Mouse (Mus musculus): ENCODE measurements around the gene Fbp2. TPM values are rescaled to one million over a fixed set of nuclear protein-coding genes. Genes with fewer than 3 reads are reported as not detected.
A peak's percentile ranks its signal among the peaks of the same experiment; 100 is the strongest.
"Not testable (repeated sequence)": the region's sequence is repeated elsewhere in the genome, so short reads cannot be mapped to it uniquely, and the experiment has no call there.

The Fbp2 gene
- polyA plus RNA-seq, 1 experiment from 2014 or later: 0.45 TPM

DNA sequence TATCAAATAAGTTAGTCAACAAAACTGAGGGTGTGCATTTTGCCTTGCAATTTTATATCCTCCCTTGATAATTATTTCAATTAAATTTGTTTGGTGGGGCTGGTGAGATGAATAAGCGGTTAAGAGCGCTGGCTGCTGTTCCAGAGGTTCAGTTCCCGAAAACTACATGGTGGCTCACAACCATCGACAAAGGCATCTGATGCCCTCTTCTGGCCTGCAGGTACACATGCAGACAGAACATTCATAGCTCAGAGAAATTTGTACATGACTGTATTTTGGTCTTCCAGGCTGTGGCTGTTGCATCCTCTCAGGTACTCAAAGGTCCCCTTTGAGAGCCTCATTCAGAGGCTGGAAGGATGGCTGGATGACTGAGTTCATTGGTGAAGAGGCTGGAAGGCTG is 1.8 kb upstream of the Fbp2 start:
- no peak overlapping the region for H3K27ac ChIP-seq

DNA sequence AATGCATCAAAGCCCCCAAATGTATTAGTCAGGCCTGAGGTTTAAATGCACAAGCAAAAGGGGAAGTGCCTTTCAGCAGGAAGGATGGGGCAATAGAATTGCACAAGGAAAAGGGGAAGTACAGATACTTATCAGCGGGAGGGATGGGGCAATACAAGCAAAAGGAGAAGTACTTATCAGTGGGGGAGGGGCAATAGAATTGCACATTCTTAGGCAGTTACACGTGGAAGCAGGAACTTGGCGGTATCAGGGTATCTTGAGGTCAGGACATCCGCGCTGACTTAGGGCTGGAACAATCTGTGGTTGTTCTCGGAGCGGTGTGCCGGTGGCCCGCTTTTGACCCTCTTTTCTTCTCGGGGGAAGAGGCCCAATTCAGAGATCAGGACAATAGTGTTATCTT is 1.0 kb upstream of the Fbp2 start:
- H3K4me1 ChIP-seq: peaks cover 13% of the 10 kb centered on the region; the same call in 1 of the 2 replicates
- not testable (repeated sequence) for H3K4me3 ChIP-seq; H3K36me3 ChIP-seq; H3K9me3 ChIP-seq; H3K27me3 ChIP-seq; ATAC-seq (ENCODE audit: insufficient number of reproducible peaks, insufficient read depth, low FRiP score, low TSS enrichment, low read depth); H3K4me2 ChIP-seq; H3K27ac ChIP-seq; H3K9ac ChIP-seq
- WGBS: 80% methylated on average over 10 of the region's 10 CpGs

More for the DNA sequence above, 1.8 kb upstream of the Fbp2 start:
- 88% methylated on average over 4 of the region's 4 CpGs for WGBS
- Histone ChIP-seq H3K36me3 (no peaks in the 10 kb centered on the region), H3K9me3 (no peaks in the 10 kb centered on the region; the same call in 1 of the 2 replicates), H3K9ac (no peak overlapping the region), H3K27me3 (no peaks in the 10 kb centered on the region), H3K4me2 (no peak overlapping the region), H3K4me1 (peaks cover 20% of the 10 kb centered on the region), H3K4me3 (no peak overlapping the region)
- no peak for ATAC-seq (ENCODE audit: insufficient number of reproducible peaks, insufficient read depth, low FRiP score, low TSS enrichment, low read depth)

DNA sequence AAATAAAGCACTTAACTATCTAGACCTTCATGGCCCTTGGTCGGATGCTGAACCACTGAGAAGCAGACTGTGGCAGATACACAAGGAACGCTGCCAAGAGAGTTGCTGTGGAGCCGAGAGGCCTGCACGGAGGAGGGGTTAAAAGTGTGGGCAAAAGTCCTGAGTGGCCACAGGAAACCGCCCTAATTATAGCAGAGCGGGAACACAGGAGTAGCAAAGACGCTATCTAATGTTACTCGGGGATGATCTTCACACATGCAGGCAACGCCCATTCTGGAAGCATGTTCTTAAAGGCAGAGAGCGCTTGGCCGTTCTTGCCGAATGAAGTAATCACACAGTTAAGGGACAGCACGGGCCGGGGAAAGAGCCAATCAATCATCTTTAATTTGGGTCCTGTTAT is 1.4 kb downstream of the Fbp2 start:
- H3K4me1 ChIP-seq: peaks cover 5% of the 10 kb centered on the region; the same call in 1 of the 2 replicates
- H3K9ac ChIP-seq: no peak overlapping the region
- H3K4me2 ChIP-seq: no peak overlapping the region
- H3K27me3 ChIP-seq: no peaks in the 10 kb centered on the region
- H3K4me3 ChIP-seq: no peak overlapping the region
- H3K9me3 ChIP-seq: no peaks in the 10 kb centered on the region; the same call in 1 of the 2 replicates
- WGBS: 87% methylated on average over 14 of the region's 14 CpGs
- H3K36me3 ChIP-seq: no peaks in the 10 kb centered on the region
- ATAC-seq (ENCODE audit: insufficient number of reproducible peaks, insufficient read depth, low FRiP score, low TSS enrichment, low read depth): no peak
- H3K27ac ChIP-seq: no peak overlapping the region

DNA sequence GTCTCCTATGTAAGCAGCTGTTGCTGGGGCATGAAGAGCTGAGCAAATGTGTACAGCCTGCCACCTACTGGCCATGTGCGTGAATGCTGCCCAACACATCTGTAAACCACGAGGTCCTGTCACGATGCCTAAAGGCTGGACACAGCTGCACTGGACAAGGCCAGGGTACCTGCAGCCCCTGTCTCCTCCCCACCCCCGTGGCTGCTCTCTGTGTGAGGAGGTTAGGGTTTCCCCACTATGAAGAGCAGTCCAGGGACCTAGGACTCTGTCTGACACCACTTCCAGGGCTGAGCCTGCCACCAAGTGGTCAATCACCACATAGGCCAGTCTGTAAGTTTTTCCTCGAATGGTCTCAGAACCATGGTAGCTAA is 1.9 kb downstream of the Fbp2 start:
- Histone ChIP-seq H3K4me2 (peak overlapping the region; percentile 49), H3K4me3 (peak overlapping the region; percentile 19), H3K27ac (no peak overlapping the region), H3K36me3 (no peaks in the 10 kb centered on the region), H3K9ac (no peak overlapping the region), H3K27me3 (no peaks in the 10 kb centered on the region), H3K9me3 (no peaks in the 10 kb centered on the region; the same call in 1 of the 2 replicates), H3K4me1 (peaks cover 5% of the 10 kb centered on the region; the same call in 1 of the 2 replicates)
- 7% methylated on average over 5 of the region's 5 CpGs for WGBS
- peak; percentile 73 for ATAC-seq (ENCODE audit: insufficient number of reproducible peaks, insufficient read depth, low FRiP score, low TSS enrichment, low read depth)

DNA sequence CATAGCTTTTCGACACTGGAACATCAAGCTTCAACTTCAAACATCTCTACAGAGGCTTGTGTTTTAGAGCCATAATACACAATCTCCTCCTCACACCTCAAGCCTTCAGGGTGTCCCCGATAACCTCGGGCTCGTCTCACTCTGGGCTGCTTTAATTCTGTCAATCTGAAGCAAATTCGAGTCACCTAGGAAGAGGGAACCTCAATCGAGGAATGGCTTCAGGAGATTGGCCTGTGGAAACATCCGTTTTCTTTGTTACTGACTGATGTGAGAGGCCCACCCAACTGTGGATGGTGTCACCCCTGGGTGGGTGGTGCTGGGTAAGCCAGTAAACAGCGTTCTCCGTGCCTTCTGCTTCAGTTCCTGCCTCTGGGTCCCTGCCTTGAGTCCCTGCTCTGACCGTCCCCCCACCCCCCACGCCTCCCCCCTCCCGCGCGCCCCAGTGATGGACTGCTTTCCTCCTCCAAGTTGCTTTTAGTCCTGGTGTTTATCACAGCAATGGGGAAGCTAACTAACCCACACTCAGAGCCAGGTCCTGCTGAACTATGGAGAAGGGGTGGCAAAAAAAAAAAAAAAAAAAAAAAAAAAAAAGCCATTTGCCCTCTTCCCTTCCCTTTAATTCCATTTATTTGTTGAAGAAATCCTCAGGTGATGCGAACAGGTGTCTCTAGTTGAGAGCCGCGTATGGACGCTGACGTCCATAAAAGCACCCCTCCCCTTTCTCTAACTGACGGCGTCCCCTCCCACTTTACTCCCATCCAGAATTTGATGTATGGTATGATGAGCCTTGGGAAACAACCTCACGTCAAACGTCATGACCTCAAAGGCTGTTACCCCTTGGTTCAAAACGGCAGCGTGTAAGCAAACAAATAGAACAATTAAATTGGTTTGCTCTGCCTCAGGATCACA is 2.6 kb downstream of the Fbp2 start:
- Histone ChIP-seq H3K9me3 (no peaks in the 10 kb centered on the region; the same call in 1 of the 2 replicates), H3K4me2 (peak overlapping the region; percentile 49), H3K4me1 (peaks cover 5% of the 10 kb centered on the region; the same call in 1 of the 2 replicates), H3K36me3 (no peaks in the 10 kb centered on the region), H3K9ac (no peak overlapping the region), H3K4me3 (peak overlapping the region; percentile 19), H3K27ac (no peak overlapping the region), H3K27me3 (no peaks in the 10 kb centered on the region)
- 31% methylated on average over 25 of the region's 25 CpGs for WGBS
- no peak for ATAC-seq (ENCODE audit: insufficient number of reproducible peaks, insufficient read depth, low FRiP score, low TSS enrichment, low read depth)

- Histone ChIP-seq H3K27me3 (no peaks in the 10 kb centered on the region), H3K4me2 (no peak overlapping the region), H3K9me3 (no peaks in the 10 kb centered on the region; the same call in 1 of the 2 replicates), H3K9ac (no peak overlapping the region), H3K4me1 (peaks cover 5% of the 10 kb centered on the region; the same call in 1 of the 2 replicates), H3K27ac (no peak overlapping the region), H3K36me3 (no peaks in the 10 kb centered on the region), H3K4me3 (no peak overlapping the region)
- no peak for ATAC-seq (ENCODE audit: insufficient number of reproducible peaks, insufficient read depth, low FRiP score, low TSS enrichment, low read depth)
- WGBS: 13% methylated on average over 15 of the region's 15 CpGs
Measured at GRCm38 (mm10) chr13:62854666-62855065, 3.6 kb downstream of the Fbp2 start.

DNA sequence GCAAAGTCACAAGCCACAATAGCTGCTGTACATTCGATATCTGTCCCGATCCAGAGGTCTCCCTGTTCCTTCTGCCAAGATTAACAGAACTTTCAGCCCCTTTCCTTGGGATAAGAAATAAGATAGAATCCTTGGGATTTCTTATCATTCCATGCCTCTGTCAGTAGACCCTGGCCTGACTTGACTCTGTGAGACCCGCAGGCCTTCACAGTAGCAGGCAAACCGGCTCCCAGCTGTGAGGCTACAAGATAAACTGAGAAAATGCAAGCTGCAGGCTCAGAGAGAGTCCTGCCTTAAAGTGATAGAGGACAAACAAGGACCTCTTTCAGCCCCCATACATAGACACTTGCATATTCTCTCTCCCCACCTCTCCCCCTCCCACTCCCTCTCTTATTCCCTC is 24.9 kb downstream of the Fbp2 start:
- no peaks in the 10 kb centered on the region for H3K36me3 ChIP-seq
- 26% methylated on average over 4 of the region's 4 CpGs for WGBS
- H3K27me3 ChIP-seq: no peaks in the 10 kb centered on the region
- no peak overlapping the region for H3K4me3 ChIP-seq
- no peak overlapping the region for H3K9ac ChIP-seq
- no peak for ATAC-seq (ENCODE audit: insufficient number of reproducible peaks, insufficient read depth, low FRiP score, low TSS enrichment, low read depth)
- H3K9me3 ChIP-seq: peaks cover 2% of the 10 kb centered on the region; the same call in 1 of the 2 replicates
- H3K4me2 ChIP-seq: no peak overlapping the region
- H3K27ac ChIP-seq: no peak overlapping the region
- H3K4me1 ChIP-seq: no peaks in the 10 kb centered on the region

DNA sequence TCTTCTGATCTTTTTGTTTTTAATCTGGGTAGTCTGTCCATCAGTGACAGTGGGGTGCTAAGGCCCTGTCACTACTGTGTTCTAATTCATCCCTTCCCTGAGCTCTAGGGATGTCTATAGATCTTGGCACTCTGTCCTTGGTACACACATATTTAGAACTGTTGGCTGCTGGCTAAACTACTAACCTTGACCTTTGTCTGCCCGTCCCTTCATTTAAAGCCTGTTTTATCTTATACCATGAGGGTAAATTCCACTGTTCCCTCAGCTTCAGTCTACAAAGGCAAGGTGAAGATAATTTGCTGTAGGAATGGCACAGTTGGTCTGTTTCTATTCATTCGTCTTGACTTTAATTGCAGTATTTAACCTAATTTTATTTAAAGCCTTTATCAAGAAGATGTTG is 26.0 kb downstream of the Fbp2 start:
- Histone ChIP-seq H3K4me2 (no peak overlapping the region), H3K36me3 (no peaks in the 10 kb centered on the region), H3K27me3 (no peaks in the 10 kb centered on the region), H3K4me1 (no peaks in the 10 kb centered on the region), H3K4me3 (no peak overlapping the region), H3K27ac (no peak overlapping the region), H3K9me3 (peaks cover 2% of the 10 kb centered on the region; the same call in 1 of the 2 replicates), H3K9ac (no peak overlapping the region)
- no peak for ATAC-seq (ENCODE audit: insufficient number of reproducible peaks, insufficient read depth, low FRiP score, low TSS enrichment, low read depth)
- WGBS: 68% methylated on average over 2 of the region's 2 CpGs

- H3K4me3 ChIP-seq; ATAC-seq (ENCODE audit: insufficient number of reproducible peaks, insufficient read depth, low FRiP score, low TSS enrichment, low read depth); H3K9ac ChIP-seq; H3K9me3 ChIP-seq; H3K4me2 ChIP-seq; H3K27me3 ChIP-seq; H3K4me1 ChIP-seq; H3K27ac ChIP-seq; H3K36me3 ChIP-seq: not testable (repeated sequence)
- 70% methylated on average over 3 of the region's 3 CpGs for WGBS
Measured at GRCm38 (mm10) chr13:62815705-62816104, 42.5 kb downstream of the Fbp2 start.

DNA sequence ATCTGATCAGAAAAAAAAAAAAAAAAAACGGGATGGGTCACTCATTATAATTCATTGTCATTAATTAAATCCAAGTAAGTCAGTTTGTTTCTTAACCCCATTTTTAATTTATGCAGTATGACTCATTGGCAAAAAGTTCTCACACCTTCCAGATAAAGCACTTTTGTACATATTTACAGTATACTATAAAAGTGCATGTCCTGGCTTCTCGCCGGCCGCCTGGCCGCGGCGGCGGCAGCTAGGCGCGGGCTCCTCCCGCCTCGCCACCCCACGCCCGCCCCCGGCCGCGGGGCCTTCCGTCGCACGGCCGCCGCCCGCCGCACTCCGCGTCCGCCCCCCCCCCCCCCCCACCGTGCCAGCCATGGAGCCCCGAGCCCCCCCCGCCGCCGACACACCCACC is 45.5 kb downstream of the Fbp2 start:
- Histone ChIP-seq H3K36me3 (no peaks in the 10 kb centered on the region), H3K27me3 (no peaks in the 10 kb centered on the region), H3K9me3 (peaks cover 3% of the 10 kb centered on the region; the same call in 1 of the 2 replicates), H3K4me2 (peak overlapping the region; percentile 63), H3K4me1 (no peaks in the 10 kb centered on the region), H3K4me3 (peak overlapping the region; percentile 40), H3K27ac (no peak overlapping the region), H3K9ac (peak overlapping the region; percentile 55; the same call in 1 of the 2 replicates)
- 10% methylated on average over 22 of the region's 32 CpGs for WGBS
- no peak for ATAC-seq (ENCODE audit: insufficient number of reproducible peaks, insufficient read depth, low FRiP score, low TSS enrichment, low read depth)

DNA sequence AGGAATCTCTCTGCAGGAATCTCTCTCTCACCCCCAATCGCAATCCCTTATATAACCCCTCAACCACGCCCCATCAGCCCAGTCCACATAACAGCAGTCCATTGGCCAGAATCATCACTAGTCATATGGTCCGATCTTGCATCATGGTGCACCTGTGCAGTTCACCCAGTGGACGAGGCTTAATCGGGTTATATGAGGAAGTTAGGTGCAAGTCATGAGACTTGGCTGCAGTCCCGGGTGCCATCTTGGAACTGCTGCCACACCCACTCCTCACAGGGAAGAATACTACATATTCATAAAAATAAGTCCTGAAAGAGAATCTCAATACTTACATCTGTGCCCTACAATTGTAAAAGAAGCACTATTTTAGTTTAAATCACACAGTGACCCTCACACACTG is 50.2 kb downstream of the Fbp2 start:
- not testable (repeated sequence) for H3K36me3 ChIP-seq; H3K4me3 ChIP-seq; H3K27me3 ChIP-seq; H3K9ac ChIP-seq; ATAC-seq (ENCODE audit: insufficient number of reproducible peaks, insufficient read depth, low FRiP score, low TSS enrichment, low read depth); H3K4me1 ChIP-seq; H3K27ac ChIP-seq; H3K4me2 ChIP-seq; H3K9me3 ChIP-seq
- 90% methylated on average over 6 of the region's 6 CpGs for WGBS
